Mouse (Mus musculus): ENCODE measurements around the gene Ppme1.

DNA sequence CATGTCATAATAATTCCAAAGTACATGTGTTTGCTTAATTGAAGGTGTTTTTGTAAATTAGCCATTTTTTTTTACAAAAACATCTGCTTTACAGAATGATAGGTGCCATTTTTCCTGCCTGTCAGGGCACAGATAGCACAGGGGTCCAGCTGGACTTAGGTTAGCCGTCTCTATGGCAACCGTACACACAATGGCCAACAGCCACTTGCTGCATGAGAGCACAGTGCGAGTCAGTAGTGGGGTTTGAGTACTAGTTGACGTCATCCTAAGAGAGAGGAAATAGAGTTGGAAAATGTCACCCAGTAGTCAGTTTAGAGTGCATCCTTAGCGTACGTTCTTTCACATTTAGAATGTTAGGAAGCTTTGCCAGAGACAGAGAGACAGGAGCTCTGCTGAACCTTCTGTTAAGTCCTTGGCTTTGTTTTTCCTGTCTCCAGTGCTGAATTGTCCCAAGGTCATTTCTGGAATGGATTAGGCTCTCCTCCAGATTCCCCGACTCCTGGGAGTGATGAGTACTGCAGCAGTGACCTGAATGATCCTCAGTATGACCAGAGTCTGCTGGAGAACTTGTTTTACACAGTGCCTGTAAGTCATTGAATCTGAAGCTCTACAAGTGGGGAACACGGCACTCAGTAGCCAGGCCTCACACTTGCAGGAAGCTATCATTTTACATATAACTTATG is 27.3 kb upstream of the Ppme1 start:
- TF ChIP-seq POLR2A (IDR thresholded peaks at IDR 0.05; ENCODE audit: low read depth, low read length) = no peak
- TF ChIP-seq USF2 (conservative IDR thresholded peaks at IDR 0.05; ENCODE audit: low read depth, low read length) = no peak
- TF ChIP-seq TBP (conservative IDR thresholded peaks at IDR 0.05; ENCODE audit: low read depth, low read length) = no peak
- TF ChIP-seq MXI1 (IDR thresholded peaks at IDR 0.05; ENCODE audit: low read depth, low read length) = no peak
- TF ChIP-seq ZNF384 (IDR thresholded peaks at IDR 0.05; ENCODE audit: low read depth, low read length) = no peak
- TF ChIP-seq HCFC1 (IDR thresholded peaks at IDR 0.05; ENCODE audit: low read depth, low read length) = no peak

Measured in CH12.LX (cell line).